Mouse (Mus musculus): ENCODE data around the gene Nphs2. TPM values are rescaled to one million over a fixed set of nuclear protein-coding genes. Genes with fewer than 3 reads are reported as not detected.
A peak's percentile ranks its signal among the peaks of the same experiment; 100 is the strongest.

Gene Nphs2
- polyA plus RNA-seq, 1 experiment from 2014 or later = 0.15 TPM

- Histone ChIP-seq H3K9ac (ENCODE audit: low read length) (no peak overlapping the region), H3K4me3 (ENCODE audit: low read depth, low read length) (no peak overlapping the region), H3K27ac (ENCODE audit: low read depth, low read length) (no peak overlapping the region), H3K9me3 (ENCODE audit: control insufficient read depth, low read length) (no peaks in the 10 kb centered on the region), H3K27me3 (ENCODE audit: control insufficient read depth, insufficient read depth, low read length) (no peaks in the 10 kb centered on the region), H3K36me3 (ENCODE audit: control insufficient read depth, insufficient read depth, low read length) (no peaks in the 10 kb centered on the region), H3K4me1 (ENCODE audit: control insufficient read depth, insufficient read depth, low read length) (no peaks in the 10 kb centered on the region), H3K4me2 (no peak overlapping the region)
- 75% methylated on average over 4 of the region's 4 CpGs for WGBS
- no peak for ATAC-seq (ENCODE audit: low FRiP score)
- DNase-seq (ENCODE audit: low spot score, missing footprints) = peak; percentile 2
Measured at GRCm38 (mm10) chr1:156344433-156344832, 33.9 kb downstream of the Nphs2 start.

- 88% methylated on average over 4 of the region's 4 CpGs for WGBS
- no peak for ATAC-seq (ENCODE audit: low FRiP score)
Measured at GRCm38 (mm10) chr1:156345633-156346032, 35.1 kb downstream of the Nphs2 start.

DNA sequence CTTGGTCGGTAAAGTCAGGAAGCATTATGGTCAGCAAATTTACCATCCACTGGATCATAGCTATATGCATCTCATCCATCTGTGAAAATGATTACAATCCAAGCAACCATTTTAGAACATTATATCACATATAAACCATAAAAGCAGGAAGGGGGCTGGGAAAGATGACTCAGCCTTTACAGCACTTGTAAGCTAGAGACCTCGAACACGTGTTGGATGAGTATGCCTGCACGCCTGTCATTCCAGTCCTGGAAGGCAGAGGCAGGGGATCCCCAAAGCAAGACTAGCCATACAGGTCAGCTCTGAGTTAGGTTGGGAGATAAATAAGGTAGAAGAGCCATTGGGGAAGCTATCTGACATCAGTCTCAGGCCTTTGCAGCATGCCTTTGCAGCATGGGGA, 38.5 kb downstream of the Nphs2 start:
- Histone ChIP-seq H3K4me3 (ENCODE audit: low read depth, low read length) (no peak overlapping the region), H3K4me2 (no peak overlapping the region), H3K4me1 (ENCODE audit: control insufficient read depth, insufficient read depth, low read length) (no peaks in the 10 kb centered on the region), H3K9me3 (ENCODE audit: control insufficient read depth, low read length) (no peaks in the 10 kb centered on the region), H3K9ac (ENCODE audit: low read length) (no peak overlapping the region), H3K27me3 (ENCODE audit: control insufficient read depth, insufficient read depth, low read length) (no peaks in the 10 kb centered on the region), H3K27ac (ENCODE audit: low read depth, low read length) (no peak overlapping the region), H3K36me3 (ENCODE audit: control insufficient read depth, insufficient read depth, low read length) (no peaks in the 10 kb centered on the region)
- no peak for ATAC-seq (ENCODE audit: low FRiP score)
- WGBS = 85% methylated on average over 4 of the region's 4 CpGs
- no peak for DNase-seq (ENCODE audit: low spot score, missing footprints)

More at GRCm38 (mm10) chr1:156345633-156346032, 35.1 kb downstream of the Nphs2 start:
- Histone ChIP-seq H3K27ac (ENCODE audit: low read depth, low read length) (no peak overlapping the region), H3K36me3 (ENCODE audit: control insufficient read depth, insufficient read depth, low read length) (no peaks in the 10 kb centered on the region), H3K4me3 (ENCODE audit: low read depth, low read length) (no peak overlapping the region), H3K4me2 (no peak overlapping the region), H3K9ac (ENCODE audit: low read length) (no peak overlapping the region), H3K9me3 (ENCODE audit: control insufficient read depth, low read length) (no peaks in the 10 kb centered on the region), H3K4me1 (ENCODE audit: control insufficient read depth, insufficient read depth, low read length) (no peaks in the 10 kb centered on the region), H3K27me3 (ENCODE audit: control insufficient read depth, insufficient read depth, low read length) (no peaks in the 10 kb centered on the region)
- DNase-seq (ENCODE audit: low spot score, missing footprints) = peak; percentile 41

GRCm38 (mm10) chr1:156350441-156350840, 39.9 kb downstream of the Nphs2 start:
- Histone ChIP-seq H3K27ac (ENCODE audit: low read depth, low read length) (no peak overlapping the region), H3K9me3 (ENCODE audit: control insufficient read depth, low read length) (no peaks in the 10 kb centered on the region), H3K27me3 (ENCODE audit: control insufficient read depth, insufficient read depth, low read length) (no peaks in the 10 kb centered on the region), H3K4me3 (ENCODE audit: low read depth, low read length) (no peak overlapping the region), H3K4me1 (ENCODE audit: control insufficient read depth, insufficient read depth, low read length) (no peaks in the 10 kb centered on the region), H3K4me2 (no peak overlapping the region), H3K36me3 (ENCODE audit: control insufficient read depth, insufficient read depth, low read length) (no peaks in the 10 kb centered on the region), H3K9ac (ENCODE audit: low read length) (no peak overlapping the region)
- DNase-seq (ENCODE audit: low spot score, missing footprints) (no peak), ATAC-seq (ENCODE audit: low FRiP score) (no peak)
- WGBS = 88% methylated on average over 4 of the region's 4 CpGs

- 77% methylated on average over 2 of the region's 2 CpGs for WGBS
- no peak for ATAC-seq (ENCODE audit: low FRiP score)
- no peaks in the 10 kb centered on the region for H3K27me3 ChIP-seq (ENCODE audit: control insufficient read depth, insufficient read depth, low read length)
- H3K4me1 ChIP-seq (ENCODE audit: control insufficient read depth, insufficient read depth, low read length) = no peaks in the 10 kb centered on the region
- no peaks in the 10 kb centered on the region for H3K36me3 ChIP-seq (ENCODE audit: control insufficient read depth, insufficient read depth, low read length)
- H3K27ac ChIP-seq (ENCODE audit: low read depth, low read length) = no peak overlapping the region
- no peak overlapping the region for H3K4me2 ChIP-seq
- no peak for DNase-seq (ENCODE audit: low spot score, missing footprints)
- no peak overlapping the region for H3K4me3 ChIP-seq (ENCODE audit: low read depth, low read length)
- H3K9me3 ChIP-seq (ENCODE audit: control insufficient read depth, low read length) = no peaks in the 10 kb centered on the region
- H3K9ac ChIP-seq (ENCODE audit: low read length) = no peak overlapping the region
Measured at GRCm38 (mm10) chr1:156352466-156352865, 41.9 kb downstream of the Nphs2 start.

DNA sequence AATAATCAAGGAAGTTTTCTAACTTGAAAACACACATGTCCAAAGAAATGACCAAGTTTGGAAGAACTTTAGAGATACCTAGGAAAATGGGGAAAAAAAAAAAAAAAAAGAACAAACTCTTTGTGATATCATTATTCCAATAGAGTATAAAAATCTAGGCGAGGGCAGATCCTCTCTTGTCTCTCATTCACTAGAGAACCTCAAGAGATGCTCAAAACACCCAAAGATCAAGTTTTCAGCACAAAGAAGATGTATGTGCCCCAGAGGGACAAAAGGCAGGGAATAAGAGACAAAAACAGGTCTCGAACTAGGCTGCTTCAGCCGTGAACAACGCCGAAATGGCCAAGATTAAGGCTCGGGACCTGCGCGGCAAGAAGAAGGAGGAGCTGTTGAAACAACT, 55.2 kb downstream of the Nphs2 start, which contains the start of gene Gm2000:
Gene Gm2000, plus strand, starts transcription at position 301 of the 400 bp plus-strand sequence.
- no peaks in the 10 kb centered on the region for H3K36me3 ChIP-seq (ENCODE audit: control insufficient read depth, insufficient read depth, low read length)
- DNase-seq (ENCODE audit: low spot score, missing footprints) (no peak), ATAC-seq (ENCODE audit: low FRiP score) (no peak)
- no peaks in the 10 kb centered on the region for H3K27me3 ChIP-seq (ENCODE audit: control insufficient read depth, insufficient read depth, low read length)
- no peak within 1 kb of the TSS for H3K4me2 ChIP-seq
- WGBS = 94% methylated on average over 8 of the region's 8 CpGs
- H3K9me3 ChIP-seq (ENCODE audit: control insufficient read depth, low read length) = no peaks in the 10 kb centered on the region
- H3K4me1 ChIP-seq (ENCODE audit: control insufficient read depth, insufficient read depth, low read length) = no peaks in the 10 kb centered on the region
- H3K9ac ChIP-seq (ENCODE audit: low read length) = no peak within 1 kb of the TSS
- H3K4me3 ChIP-seq (ENCODE audit: low read depth, low read length) = no peak within 1 kb of the TSS
- no peak within 1 kb of the TSS for H3K27ac ChIP-seq (ENCODE audit: low read depth, low read length)

Other genes starting within 250 kb of the Nphs2 start
- gene Fam163a, start 105.7 kb upstream of the Nphs2 start, polyA plus RNA-seq (2014; fragmentation: Nextera tagmentation; extraction: Ambion mirVana) = 5.8 and 6.8 TPM in 2 replicates
- gene Tdrd5, start 7.1 kb upstream of the Nphs2 start, polyA plus RNA-seq (2014; fragmentation: Nextera tagmentation; extraction: Ambion mirVana) = 0.37 TPM in 1 of 2 replicates, not detected in the other
- 900 and 949 TPM in 2 replicates for gene Gm2000, start 55.3 kb downstream of the Nphs2 start, polyA plus RNA-seq (2014; fragmentation: Nextera tagmentation; extraction: Ambion mirVana)
- gene Axdnd1, start 110.4 kb downstream of the Nphs2 start, polyA plus RNA-seq (2014; fragmentation: Nextera tagmentation; extraction: Ambion mirVana) = 0.30 TPM in 1 of 2 replicates, not detected in the other
- gene Soat1, start 163.6 kb downstream of the Nphs2 start, polyA plus RNA-seq (2014; fragmentation: Nextera tagmentation; extraction: Ambion mirVana) = 21.4 and 23.6 TPM in 2 replicates
- gene Gm10031, start 213.3 kb downstream of the Nphs2 start, polyA plus RNA-seq (2014; fragmentation: Nextera tagmentation; extraction: Ambion mirVana) = 0.44 and 0.74 TPM in 2 replicates
- 4.8 and 4.9 TPM in 2 replicates for gene Abl2, start 248.1 kb downstream of the Nphs2 start, polyA plus RNA-seq (2014; fragmentation: Nextera tagmentation; extraction: Ambion mirVana)

Data from midbrain, embryonic 11.5 days (tissue).